Mouse (Mus musculus): ENCODE measurements around the gene Wdr81. TPM values are rescaled to one million over a fixed set of nuclear protein-coding genes. Genes with fewer than 3 reads are reported as not detected.

Gene Wdr81
- total RNA-seq, 1 experiment from 2014 or later: 6.0 TPM

DNA sequence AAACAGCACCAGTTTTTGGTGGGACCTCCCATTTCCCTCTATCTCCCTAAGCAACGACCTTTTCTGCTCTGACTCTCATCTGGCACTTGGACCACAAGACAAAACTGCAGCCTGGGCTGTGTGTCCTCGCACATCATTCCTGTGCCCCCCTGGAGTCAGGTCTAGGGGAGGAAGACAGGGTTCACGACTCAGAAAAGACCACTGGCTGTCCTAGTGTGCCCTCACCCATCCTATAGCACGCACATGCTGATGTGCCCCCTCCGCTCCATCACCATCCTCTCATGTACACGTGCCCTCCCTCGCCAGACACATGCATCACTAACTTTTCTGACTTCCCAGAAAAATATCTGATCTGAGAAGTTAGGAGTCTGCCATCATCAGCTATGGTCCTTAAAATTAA lies 34.5 kb downstream of the Wdr81 start:
- ATAC-seq (replicated peaks in 1 of 2; ENCODE audit: insufficient read depth in 1 of 2, low FRiP score in 2 of 2, low TSS enrichment in 1 of 2, low read depth in 1 of 2, poor library complexity in 2 of 2, severe bottlenecking in 2 of 2): no peak

DNA sequence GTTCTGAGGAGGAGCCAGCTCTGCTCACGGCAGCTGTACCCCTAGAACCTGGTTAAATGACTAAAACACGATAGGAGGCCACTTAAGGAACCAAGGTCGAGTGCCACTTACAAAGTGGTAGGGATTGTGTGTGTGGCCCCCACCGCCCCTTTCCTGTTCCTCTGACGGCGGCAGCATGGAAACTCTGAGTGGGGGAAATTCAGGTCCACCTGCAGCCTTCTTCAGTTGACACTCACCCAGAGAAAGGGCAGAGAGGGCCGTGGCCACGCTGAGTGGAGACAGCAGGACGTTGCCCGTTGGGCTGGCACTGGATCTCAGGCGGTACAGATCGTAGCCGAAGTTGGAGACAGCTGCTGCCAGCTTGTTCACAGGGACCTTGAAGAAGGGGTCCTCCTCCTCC lies 38.5 kb downstream of the Wdr81 start:
- ATAC-seq (replicated peaks in 1 of 2; ENCODE audit: insufficient read depth in 1 of 2, low FRiP score in 2 of 2, low TSS enrichment in 1 of 2, low read depth in 1 of 2, poor library complexity in 2 of 2, severe bottlenecking in 2 of 2): peak in 1 of 2 experiments; percentile 15; a peak in 1 of 4 replicates

- ATAC-seq (replicated peaks in 1 of 2; ENCODE audit: insufficient read depth in 1 of 2, low FRiP score in 2 of 2, low TSS enrichment in 1 of 2, low read depth in 1 of 2, poor library complexity in 2 of 2, severe bottlenecking in 2 of 2): peak; percentile 90 to 95
Measured at GRCm38 (mm10) chr11:75415096-75415495, 39.4 kb downstream of the Wdr81 start.

GRCm38 (mm10) chr11:75410591-75410990 lies 43.9 kb downstream of the Wdr81 start:
- ATAC-seq (replicated peaks in 1 of 2; ENCODE audit: insufficient read depth in 1 of 2, low FRiP score in 2 of 2, low TSS enrichment in 1 of 2, low read depth in 1 of 2, poor library complexity in 2 of 2, severe bottlenecking in 2 of 2): no peak

GRCm38 (mm10) chr11:75409679-75410575 lies 44.6 kb downstream of the Wdr81 start:
- ATAC-seq (replicated peaks in 1 of 2; ENCODE audit: insufficient read depth in 1 of 2, low FRiP score in 2 of 2, low TSS enrichment in 1 of 2, low read depth in 1 of 2, poor library complexity in 2 of 2, severe bottlenecking in 2 of 2): peak; percentile 23 to 59; a peak in 1 of 4 replicates

GRCm38 (mm10) chr11:75406865-75407264 lies 47.7 kb downstream of the Wdr81 start:
- no peak for ATAC-seq (replicated peaks in 1 of 2; ENCODE audit: insufficient read depth in 1 of 2, low FRiP score in 2 of 2, low TSS enrichment in 1 of 2, low read depth in 1 of 2, poor library complexity in 2 of 2, severe bottlenecking in 2 of 2)

DNA sequence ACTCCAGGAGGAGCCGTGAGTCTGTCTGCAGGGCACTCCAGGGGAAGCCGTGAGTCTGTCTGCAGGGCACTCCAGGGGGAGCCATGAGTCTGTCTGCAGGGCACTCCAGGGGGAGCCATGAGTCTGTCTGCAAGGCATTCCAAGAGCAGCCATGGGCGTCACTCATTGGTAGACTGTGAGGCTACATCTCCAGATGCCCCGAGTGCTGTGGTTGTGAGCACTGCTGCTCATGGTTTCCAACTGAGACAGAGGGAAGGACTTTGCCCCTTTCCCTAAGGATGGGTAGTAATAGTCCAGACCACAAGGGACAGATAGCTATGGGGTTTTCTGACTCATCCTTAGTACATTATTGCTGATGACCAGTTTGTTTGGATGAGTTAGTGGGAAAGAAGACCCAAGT lies 48.4 kb downstream of the Wdr81 start:
- ATAC-seq (replicated peaks in 1 of 2; ENCODE audit: insufficient read depth in 1 of 2, low FRiP score in 2 of 2, low TSS enrichment in 1 of 2, low read depth in 1 of 2, poor library complexity in 2 of 2, severe bottlenecking in 2 of 2): no peak

GRCm38 (mm10) chr11:75404801-75405200 lies 49.7 kb downstream of the Wdr81 start:
- no peak for ATAC-seq (replicated peaks in 1 of 2; ENCODE audit: insufficient read depth in 1 of 2, low FRiP score in 2 of 2, low TSS enrichment in 1 of 2, low read depth in 1 of 2, poor library complexity in 2 of 2, severe bottlenecking in 2 of 2)

- no peak for ATAC-seq (replicated peaks in 1 of 2; ENCODE audit: insufficient read depth in 1 of 2, low FRiP score in 2 of 2, low TSS enrichment in 1 of 2, low read depth in 1 of 2, poor library complexity in 2 of 2, severe bottlenecking in 2 of 2)
Measured at GRCm38 (mm10) chr11:75403301-75404052, 51.0 kb downstream of the Wdr81 start.

DNA sequence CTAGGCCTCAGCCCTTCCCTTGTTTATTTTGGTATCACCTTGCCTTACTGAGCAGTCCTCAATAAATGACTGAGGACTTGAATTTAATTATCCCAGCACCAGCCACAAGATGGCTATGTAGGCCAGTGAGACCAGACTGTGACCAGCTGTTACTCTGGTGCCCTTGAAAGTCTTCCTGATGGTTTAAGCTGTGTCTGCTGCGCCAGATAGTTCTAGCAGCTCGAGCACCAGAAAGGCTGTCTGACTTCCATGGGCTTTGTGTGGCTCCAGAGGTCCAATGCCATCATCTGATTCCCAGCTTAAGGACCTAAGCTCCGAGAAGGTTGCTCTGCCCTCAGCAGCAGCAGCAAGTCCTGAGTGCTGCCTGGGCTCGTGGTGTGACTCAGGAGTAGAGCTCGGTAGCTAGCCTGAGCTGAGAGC lies 52.2 kb downstream of the Wdr81 start:
- ATAC-seq (replicated peaks in 1 of 2; ENCODE audit: insufficient read depth in 1 of 2, low FRiP score in 2 of 2, low TSS enrichment in 1 of 2, low read depth in 1 of 2, poor library complexity in 2 of 2, severe bottlenecking in 2 of 2): peak in 1 of 2 experiments; percentile 65; a peak in 3 of 4 replicates

GRCm38 (mm10) chr11:75400099-75400498 lies 54.4 kb downstream of the Wdr81 start:
- no peak for ATAC-seq (replicated peaks in 1 of 2; ENCODE audit: insufficient read depth in 1 of 2, low FRiP score in 2 of 2, low TSS enrichment in 1 of 2, low read depth in 1 of 2, poor library complexity in 2 of 2, severe bottlenecking in 2 of 2)

- ATAC-seq (replicated peaks in 1 of 2; ENCODE audit: insufficient read depth in 1 of 2, low FRiP score in 2 of 2, low TSS enrichment in 1 of 2, low read depth in 1 of 2, poor library complexity in 2 of 2, severe bottlenecking in 2 of 2): no peak
Measured at GRCm38 (mm10) chr11:75399411-75399841, 55.1 kb downstream of the Wdr81 start.

GRCm38 (mm10) chr11:75397452-75397851 lies 57.1 kb downstream of the Wdr81 start:
- ATAC-seq (replicated peaks in 1 of 2; ENCODE audit: insufficient read depth in 1 of 2, low FRiP score in 2 of 2, low TSS enrichment in 1 of 2, low read depth in 1 of 2, poor library complexity in 2 of 2, severe bottlenecking in 2 of 2): no peak

DNA sequence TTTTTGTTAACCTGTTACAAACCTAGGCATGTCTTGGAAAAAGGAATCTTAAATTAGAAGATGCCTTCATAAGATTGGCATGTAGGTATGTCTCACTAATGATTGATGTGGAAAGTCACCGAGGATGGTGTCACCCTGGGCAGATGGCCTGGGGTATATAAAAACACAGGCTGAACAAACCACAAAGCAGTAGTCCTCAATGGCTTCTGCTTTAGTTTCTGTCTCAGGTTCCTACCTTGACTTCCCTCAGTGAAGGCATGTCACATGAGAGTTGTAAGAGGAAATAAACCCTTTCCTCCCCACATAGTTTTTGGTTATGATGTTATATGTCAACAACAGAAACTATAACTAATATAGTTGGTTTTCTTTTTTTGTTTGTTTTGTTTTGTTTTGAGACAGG lies 58.9 kb downstream of the Wdr81 start:
- no peak for ATAC-seq (replicated peaks in 1 of 2; ENCODE audit: insufficient read depth in 1 of 2, low FRiP score in 2 of 2, low TSS enrichment in 1 of 2, low read depth in 1 of 2, poor library complexity in 2 of 2, severe bottlenecking in 2 of 2)

Other genes with a start within 250 kb of the Wdr81 start
- 144 and 160 TPM in 2 replicates for gene Rpa1, start 106.4 kb downstream of the Wdr81 start, total RNA-seq (2017)
- 13.0 and 22.1 TPM in 2 replicates for gene Smyd4, start 106.3 kb downstream of the Wdr81 start, total RNA-seq (2017)
- gene Serpinf1, start 32.0 kb downstream of the Wdr81 start, total RNA-seq (2017): 60.5 and 70.1 TPM in 2 replicates
- gene Serpinf2, start 15.1 kb downstream of the Wdr81 start, total RNA-seq (2017): not detected in 2 replicates
- 24.7 and 33.5 TPM in 2 replicates for gene Tlcd2, start 7.0 kb upstream of the Wdr81 start, total RNA-seq (2017)
- 113 and 126 TPM in 2 replicates for gene Prpf8, start 32.1 kb upstream of the Wdr81 start, total RNA-seq (2017)
- 0.75 TPM in 1 of 2 replicates, not detected in the other for gene Rilp, start 55.4 kb upstream of the Wdr81 start, total RNA-seq (2017)
- 12.2 and 17.8 TPM in 2 replicates for gene Scarf1, start 58.8 kb upstream of the Wdr81 start, total RNA-seq (2017)
- 8.9 and 17.5 TPM in 2 replicates for gene Slc43a2, start 77.0 kb upstream of the Wdr81 start, total RNA-seq (2017)
- 55.5 and 98.3 TPM in 2 replicates for gene Pitpna, start 133.4 kb upstream of the Wdr81 start, total RNA-seq (2017)
- gene Inpp5k, start 176.3 kb upstream of the Wdr81 start, total RNA-seq (2017): 54.1 and 59.6 TPM in 2 replicates
- gene Myo1c, start 195.8 kb upstream of the Wdr81 start, total RNA-seq (2017): 28.3 and 35.9 TPM in 2 replicates
- 50.9 and 61.0 TPM in 2 replicates for gene Crk, start 224.5 kb upstream of the Wdr81 start, total RNA-seq (2017)

All from hematopoietic stem cell, adult 5-6 weeks (primary cell).